Mouse (Mus musculus) limb, embryonic 14.5 days (tissue): Measurements from ENCODE around the gene Nlrp14. TPM values are rescaled to one million over a fixed set of nuclear protein-coding genes. Genes with fewer than 3 reads are reported as not detected.
"Not testable (repeated sequence)": the region's sequence is repeated elsewhere in the genome, so short reads cannot be mapped to it uniquely, and the experiment has no call there.

Experiments used
- ATAC-seq: fragments of 200-750 bp; cut with Nextera tagmentation; 2 replicates; pipeline ENCODE4 v1.8.0; 2017; ENCODE audit warnings: low read depth, moderate number of reproducible peaks, moderate TSS enrichment; ENCODE audit not compliant: low FRiP score
- DNase-seq: peaks from one replicate; pipeline ENCODE4 v3.0.0-alpha.2; 2015; ENCODE audit warnings: low spot score
- H3K27ac ChIP-seq: fragments of 300-500 bp; sonication (generic); replicated peaks from 2 replicates; pipeline ENCODE4 v1.5.1; 2014; ENCODE audit warnings: low read depth, mild to moderate bottlenecking, low read length, moderate library complexity, mixed read lengths
- H3K27me3 ChIP-seq: fragments of 300-500 bp; sonication (generic); 2 replicates; pipeline ENCODE4 v1.6.1; 2014; ENCODE audit warnings: low read length, mixed read lengths; ENCODE audit not compliant: control insufficient read depth, insufficient read depth
- H3K36me3 ChIP-seq: fragments of 300-500 bp; sonication (generic); 2 replicates; pipeline ENCODE4 v1.6.1; 2014; ENCODE audit warnings: mild to moderate bottlenecking, low read length, moderate library complexity, mixed read lengths; ENCODE audit not compliant: control insufficient read depth, insufficient read depth
- H3K4me1 ChIP-seq: fragments of 300-500 bp; sonication (generic); 2 replicates; pipeline ENCODE4 v1.6.1; 2014; ENCODE audit warnings: antibody characterized with exemption, low read length, mixed read lengths; ENCODE audit not compliant: control insufficient read depth, insufficient read depth
- H3K4me2 ChIP-seq: fragments of 300-500 bp; sonication (generic); replicated peaks from 2 replicates; pipeline ENCODE4 v1.6.1; 2014; ENCODE audit warnings: low read depth, mild to moderate bottlenecking, low read length, moderate library complexity; ENCODE audit not compliant: severe bottlenecking
- H3K4me3 ChIP-seq: fragments of 300-500 bp; sonication (generic); replicated peaks from 2 replicates; pipeline ENCODE4 v1.5.1; 2014; ENCODE audit warnings: low read length
- H3K9ac ChIP-seq: fragments of 300-500 bp; sonication (generic); 2 replicates; pipeline ENCODE4 v1.6.1; 2014; ENCODE audit warnings: mild to moderate bottlenecking, low read depth, low read length, moderate library complexity; ENCODE audit not compliant: severe bottlenecking
- H3K9me3 ChIP-seq: fragments of 300-500 bp; sonication (generic); 2 replicates; pipeline ENCODE4 v1.6.1; 2016; ENCODE audit warnings: low read length; ENCODE audit not compliant: control insufficient read depth
- POLR2A ChIP-seq: fragments of 200-500 bp; IDR thresholded peaks from 2 replicates; pipeline ENCODE4 v1.8.0; 2012; ENCODE audit warnings: inconsistent platforms, mild to moderate bottlenecking, moderate library complexity, borderline replicate concordance; ENCODE audit not compliant: insufficient read depth, insufficient read length; ENCODE audit errors: extremely low read depth
- WGBS: fragments of 180-500 bp; shearing (Covaris S2); extraction: QIAGEN DNeasy Blood & Tissue Kit; methylation state at CpG from one replicate; pipeline ENCODE4 v1.1.7; 2014; 5-methylcytosine and 5-hydroxymethylcytosine counted together
- polyA plus RNA-seq, 2 experiments: library from polyadenylated mRNA; depleted of rRNA in 1 of 2; stranded (reverse) in 1 of 2; unstranded in 1 of 2; fragments of >200 nt; fragmentation: Nextera tagmentation in 1 of 2; extraction: Ambion mirVana in 1 of 2; gene quantifications; 2 replicates each; pipeline versions ENCODE4 v1.2.1 to v1.2.3; 2012 to 2014

Gene Nlrp14
- 0.05 TPM in 1 of 2 replicates, not detected in the other for polyA plus RNA-seq (2012; rRNA removed)
- polyA plus RNA-seq (2014; fragmentation: Nextera tagmentation; extraction: Ambion mirVana), result not detected in 2 replicates

- H3K36me3 ChIP-seq, result no peaks in the 10 kb centered on the region
- WGBS, result 74% methylated on average over 10 of the region's 10 CpGs
- no peaks in the 10 kb centered on the region for H3K27me3 ChIP-seq
- no peak for TF ChIP-seq POLR2A
- no peaks in the 10 kb centered on the region for H3K4me1 ChIP-seq
- no peak for DNase-seq
- no peak for ATAC-seq
- H3K4me3 ChIP-seq, result no peak within 1 kb of the TSS
- H3K9me3 ChIP-seq, result no peaks in the 10 kb centered on the region
- H3K9ac ChIP-seq, result no peak within 1 kb of the TSS
- no peak within 1 kb of the TSS for H3K4me2 ChIP-seq
- H3K27ac ChIP-seq, result no peak within 1 kb of the TSS
These were observed at the start of gene Nlrp14 for GRCm38 (mm10) chr7:107166690-107167089. Nlrp14 (plus strand) TSS chr7:107166990.

- not testable (repeated sequence) for H3K27ac ChIP-seq, DNase-seq, H3K27me3 ChIP-seq, H3K9me3 ChIP-seq, ATAC-seq, H3K36me3 ChIP-seq, H3K4me2 ChIP-seq, H3K4me3 ChIP-seq, H3K4me1 ChIP-seq, H3K9ac ChIP-seq
- WGBS, result 70% methylated on average over 1 of the region's 3 CpGs
These were observed 35.8 kb upstream of the Nlrp14 start, which contains the start of gene Olfr715 for GRCm38 (mm10) chr7:107130983-107131382. Olfr715 (minus strand) TSS chr7:107131083.

- H3K4me2 ChIP-seq, H3K9ac ChIP-seq, DNase-seq, H3K9me3 ChIP-seq, H3K4me1 ChIP-seq, H3K27ac ChIP-seq, H3K4me3 ChIP-seq, H3K27me3 ChIP-seq, H3K36me3 ChIP-seq, ATAC-seq: not testable (repeated sequence)
- whole genome bisulfite sequencing, result 77% methylated on average over 2 of the region's 2 CpGs
These were observed 28.8 kb upstream of the Nlrp14 start, which contains the start of gene Olfr716 for GRCm38 (mm10) chr7:107138027-107138426. Olfr716 (plus strand) TSS chr7:107138327.

GRCm38 (mm10) chr7:107180406-107180805 is 13.6 kb downstream of the Nlrp14 start:
- ATAC-seq (no peak), DNase-seq (no peak)
- Histone ChIP-seq H3K9me3 (no peaks in the 10 kb centered on the region), H3K27me3 (no peaks in the 10 kb centered on the region), H3K36me3 (no peaks in the 10 kb centered on the region), H3K27ac (no peak overlapping the region), H3K4me3 (no peak overlapping the region), H3K4me1 (no peaks in the 10 kb centered on the region), H3K9ac (no peak overlapping the region), H3K4me2 (no peak overlapping the region)
- 46% methylated on average over 2 of the region's 2 CpGs for WGBS
- no peak for TF ChIP-seq POLR2A

- H3K9ac ChIP-seq, result no peak overlapping the region
- 34% methylated on average over 3 of the region's 3 CpGs for WGBS
- TF ChIP-seq POLR2A, result no peak
- H3K4me2 ChIP-seq, result no peak overlapping the region
- no peaks in the 10 kb centered on the region for H3K4me1 ChIP-seq
- H3K4me3 ChIP-seq, result no peak overlapping the region
- DNase-seq, result peak; percentile 43
- no peak overlapping the region for H3K27ac ChIP-seq
- no peaks in the 10 kb centered on the region for H3K9me3 ChIP-seq
- H3K36me3 ChIP-seq, result no peaks in the 10 kb centered on the region
- ATAC-seq, result no peak
- no peaks in the 10 kb centered on the region for H3K27me3 ChIP-seq
These were observed 35.0 kb downstream of the Nlrp14 start for GRCm38 (mm10) chr7:107201817-107202216.

- no peak overlapping the region for H3K9ac ChIP-seq
- WGBS, result 91% methylated on average over 3 of the region's 3 CpGs
- TF ChIP-seq POLR2A, result no peak
- DNase-seq (no peak), ATAC-seq (no peak)
- H3K4me3 ChIP-seq, result no peak overlapping the region
- H3K4me1 ChIP-seq, result no peaks in the 10 kb centered on the region
- H3K36me3 ChIP-seq, result no peaks in the 10 kb centered on the region
- no peak overlapping the region for H3K27ac ChIP-seq
- H3K4me2 ChIP-seq, result no peak overlapping the region
- H3K27me3 ChIP-seq, result peaks cover 37% of the 10 kb centered on the region
- H3K9me3 ChIP-seq, result peaks cover 16% of the 10 kb centered on the region
These were observed 41.1 kb downstream of the Nlrp14 start for GRCm38 (mm10) chr7:107207843-107208242.
